Mouse (Mus musculus) midbrain, embryonic 16.5 days (tissue): Measurements from ENCODE around the gene Piezo1. TPM values are rescaled to one million over a fixed set of nuclear protein-coding genes. Genes with fewer than 3 reads are reported as not detected.
A peak's percentile ranks its signal among the peaks of the same experiment; 100 is the strongest.

Source experiments
- ATAC-seq: fragments of 200-750 bp; cut with Nextera tagmentation; 2 replicates; pipeline ENCODE4 v1.8.0; 2017; ENCODE audit warnings: moderate TSS enrichment
- H3K27ac ChIP-seq: fragments of 300-500 bp; sonication (generic); 2 replicates; pipeline ENCODE4 v1.5.1; 2014; ENCODE audit warnings: mild to moderate bottlenecking, low read length, mixed read lengths
- H3K27me3 ChIP-seq: fragments of 300-500 bp; sonication (generic); 2 replicates; pipeline ENCODE4 v1.6.1; 2014; ENCODE audit warnings: low read depth, low read length, mixed read lengths; ENCODE audit not compliant: control insufficient read depth, insufficient read depth
- H3K36me3 ChIP-seq: fragments of 300-500 bp; sonication (generic); 2 replicates; pipeline ENCODE4 v1.6.1; 2014; ENCODE audit warnings: mild to moderate bottlenecking, low read length, moderate library complexity, mixed read lengths; ENCODE audit not compliant: control insufficient read depth, insufficient read depth
- H3K4me1 ChIP-seq: fragments of 300-500 bp; sonication (generic); 2 replicates; pipeline ENCODE4 v1.6.1; 2014; ENCODE audit warnings: mild to moderate bottlenecking, low read length, mixed read lengths; ENCODE audit not compliant: control insufficient read depth, insufficient read depth
- H3K4me2 ChIP-seq: fragments of 300-500 bp; sonication (generic); 2 replicates; pipeline ENCODE4 v1.6.1; 2014; ENCODE audit warnings: mild to moderate bottlenecking, low read length, mixed read lengths
- H3K4me3 ChIP-seq: fragments of 300-500 bp; sonication (generic); 2 replicates; pipeline ENCODE4 v1.5.1; 2014; ENCODE audit warnings: low read depth, mild to moderate bottlenecking, low read length, moderate library complexity, mixed read lengths
- H3K9ac ChIP-seq: fragments of 300-500 bp; sonication (generic); 2 replicates; pipeline ENCODE4 v1.6.1; 2014; ENCODE audit warnings: low read depth, low read length, mixed read lengths
- H3K9me3 ChIP-seq: fragments of 300-500 bp; sonication (generic); replicated peaks from 2 replicates; pipeline ENCODE4 v1.6.1; 2014; ENCODE audit warnings: mild to moderate bottlenecking, low read length, mixed read lengths; ENCODE audit not compliant: control insufficient read depth, poor library complexity, severe bottlenecking
- WGBS: fragments of 180-500 bp; shearing (Covaris S2); extraction: QIAGEN DNeasy Blood & Tissue Kit; methylation state at CpG from one replicate; pipeline ENCODE4 v1.1.7; 2014; 5-methylcytosine and 5-hydroxymethylcytosine counted together
- polyA plus RNA-seq: library from polyadenylated mRNA; unstranded; fragments of >200 nt; fragmentation: Nextera tagmentation; extraction: Ambion mirVana; gene quantifications from 2 replicates; pipeline ENCODE4 v1.2.1, GENCODE M21; 2015

The Piezo1 gene
- polyA plus RNA-seq, 1 experiment from 2014 or later = 1.8 TPM

- Histone ChIP-seq H3K4me1 (no peaks in the 10 kb centered on the region), H3K9ac (no peak overlapping the region), H3K4me2 (no peak overlapping the region), H3K27ac (no peak overlapping the region), H3K36me3 (no peaks in the 10 kb centered on the region), H3K9me3 (no peaks in the 10 kb centered on the region), H3K4me3 (no peak overlapping the region), H3K27me3 (no peaks in the 10 kb centered on the region)
- WGBS = 90% methylated on average over 9 of the region's 9 CpGs
- ATAC-seq = no peak
Observed at GRCm38 (mm10) chr8:122584981-122585380, 33.9 kb upstream of the Piezo1 start.

- Histone ChIP-seq H3K4me1 (peaks cover 5% of the 10 kb centered on the region), H3K27ac (no peak overlapping the region), H3K36me3 (no peaks in the 10 kb centered on the region), H3K4me2 (no peak overlapping the region), H3K27me3 (no peaks in the 10 kb centered on the region), H3K4me3 (no peak overlapping the region), H3K9me3 (no peaks in the 10 kb centered on the region), H3K9ac (no peak overlapping the region)
- no peak for ATAC-seq
- WGBS = 85% methylated on average over 13 of the region's 15 CpGs
Observed at GRCm38 (mm10) chr8:122580926-122581325, 29.8 kb upstream of the Piezo1 start.

GRCm38 (mm10) chr8:122579196-122579595 is 28.1 kb upstream of the Piezo1 start:
- WGBS = 31% methylated on average over 7 of the region's 7 CpGs
- Histone ChIP-seq H3K36me3 (no peaks in the 10 kb centered on the region), H3K4me2 (no peak overlapping the region), H3K4me3 (no peak overlapping the region), H3K4me1 (peaks cover 14% of the 10 kb centered on the region), H3K27me3 (no peaks in the 10 kb centered on the region), H3K27ac (no peak overlapping the region), H3K9ac (no peak overlapping the region), H3K9me3 (no peaks in the 10 kb centered on the region)
- no peak for ATAC-seq

GRCm38 (mm10) chr8:122577116-122577515 is 26.0 kb upstream of the Piezo1 start:
- Histone ChIP-seq H3K36me3 (no peaks in the 10 kb centered on the region), H3K9me3 (no peaks in the 10 kb centered on the region), H3K27ac (peak overlapping the region; percentile 81), H3K4me1 (peaks cover 14% of the 10 kb centered on the region), H3K4me2 (peak overlapping the region; percentile 97), H3K9ac (peak overlapping the region; percentile 89), H3K27me3 (no peaks in the 10 kb centered on the region), H3K4me3 (peak overlapping the region; percentile 70)
- ATAC-seq = peak; percentile 28
- WGBS = 37% methylated on average over 10 of the region's 10 CpGs

GRCm38 (mm10) chr8:122576648-122577022 is 25.5 kb upstream of the Piezo1 start, which contains the start of gene Aprt:
Gene Aprt (minus strand): TSS chr8:122576909.
- Histone ChIP-seq H3K4me3 (peak within 1 kb of the TSS; percentile 70), H3K27ac (peak within 1 kb of the TSS; percentile 81), H3K4me2 (peak within 1 kb of the TSS; percentile 97), H3K9ac (peak within 1 kb of the TSS; percentile 89), H3K4me1 (peaks cover 14% of the 10 kb centered on the region), H3K9me3 (no peaks in the 10 kb centered on the region), H3K27me3 (no peaks in the 10 kb centered on the region), H3K36me3 (0 out of 2 replicates have a peak, but pooled peaks cover under 1% of the 10 kb centered on the region)
- peak; percentile 89 for ATAC-seq
- under 1% methylated on average over 39 of the region's 39 CpGs for WGBS

- Histone ChIP-seq H3K36me3 (0 out of 2 replicates have a peak, but pooled peaks cover 2% of the 10 kb centered on the region), H3K4me1 (peaks cover 14% of the 10 kb centered on the region), H3K9ac (peak overlapping the region; percentile 89), H3K27me3 (no peaks in the 10 kb centered on the region), H3K4me2 (peak overlapping the region; percentile 97), H3K4me3 (peak overlapping the region; percentile 70), H3K9me3 (no peaks in the 10 kb centered on the region), H3K27ac (peak overlapping the region; percentile 81)
- WGBS = 18% methylated on average over 21 of the region's 21 CpGs
- peak; percentile 43 for ATAC-seq
Observed at GRCm38 (mm10) chr8:122575735-122576647, 24.9 kb upstream of the Piezo1 start.

GRCm38 (mm10) chr8:122575286-122575685 is 24.2 kb upstream of the Piezo1 start:
- Histone ChIP-seq H3K27me3 (no peaks in the 10 kb centered on the region), H3K27ac (no peak overlapping the region), H3K9ac (0 out of 2 replicates have a peak overlapping the region, but pooled peaks have one; percentile 89), H3K4me3 (peak overlapping the region; percentile 70), H3K36me3 (0 out of 2 replicates have a peak, but pooled peaks cover 2% of the 10 kb centered on the region), H3K4me1 (peaks cover 14% of the 10 kb centered on the region), H3K4me2 (peak overlapping the region; percentile 97), H3K9me3 (no peaks in the 10 kb centered on the region)
- no peak for ATAC-seq
- WGBS = 84% methylated on average over 8 of the region's 8 CpGs

GRCm38 (mm10) chr8:122574667-122575251 is 23.6 kb upstream of the Piezo1 start:
- Histone ChIP-seq H3K9ac (no peak overlapping the region), H3K36me3 (0 out of 2 replicates have a peak, but pooled peaks cover 2% of the 10 kb centered on the region), H3K4me1 (peaks cover 14% of the 10 kb centered on the region), H3K4me2 (peak overlapping the region; percentile 97; the same call in 1 of the 2 replicates), H3K9me3 (no peaks in the 10 kb centered on the region), H3K27ac (no peak overlapping the region), H3K4me3 (no peak overlapping the region), H3K27me3 (no peaks in the 10 kb centered on the region)
- ATAC-seq = no peak
- 59% methylated on average over 10 of the region's 10 CpGs for WGBS

- H3K27ac ChIP-seq = no peak overlapping the region
Observed at GRCm38 (mm10) chr8:122574264-122574663, 23.1 kb upstream of the Piezo1 start.

More at GRCm38 (mm10) chr8:122574264-122574663, 23.1 kb upstream of the Piezo1 start:
- no peak overlapping the region for H3K4me3 ChIP-seq
- H3K4me1 ChIP-seq = peaks cover 14% of the 10 kb centered on the region
- ATAC-seq = no peak
- no peak overlapping the region for H3K9ac ChIP-seq
- no peak overlapping the region for H3K4me2 ChIP-seq
- 63% methylated on average over 3 of the region's 3 CpGs for WGBS
- no peaks in the 10 kb centered on the region for H3K27me3 ChIP-seq
- no peaks in the 10 kb centered on the region for H3K9me3 ChIP-seq
- 0 out of 2 replicates have a peak, but pooled peaks cover 2% of the 10 kb centered on the region for H3K36me3 ChIP-seq
